Mouse (Mus musculus) stomach, postnatal 0 days (tissue): ENCODE measurements at regions not wholly inside any gene's neighbourhood (a gene's known extent, or its start where the extent isn't known, plus 50 kb on each side); places are given as distances from the start of the nearest gene placed in this dataset.

Source experiments
- CTCF ChIP-seq: IDR thresholded peaks from 2 replicates; pipeline ENCODE4 v1.5.1; 2016; ENCODE audit warnings: antibody characterized with exemption, low read depth, mild to moderate bottlenecking, moderate library complexity
- EP300 ChIP-seq: optimal IDR thresholded peaks from 2 replicates; pipeline ENCODE3; 2016; ENCODE audit warnings: antibody characterized with exemption

DNA sequence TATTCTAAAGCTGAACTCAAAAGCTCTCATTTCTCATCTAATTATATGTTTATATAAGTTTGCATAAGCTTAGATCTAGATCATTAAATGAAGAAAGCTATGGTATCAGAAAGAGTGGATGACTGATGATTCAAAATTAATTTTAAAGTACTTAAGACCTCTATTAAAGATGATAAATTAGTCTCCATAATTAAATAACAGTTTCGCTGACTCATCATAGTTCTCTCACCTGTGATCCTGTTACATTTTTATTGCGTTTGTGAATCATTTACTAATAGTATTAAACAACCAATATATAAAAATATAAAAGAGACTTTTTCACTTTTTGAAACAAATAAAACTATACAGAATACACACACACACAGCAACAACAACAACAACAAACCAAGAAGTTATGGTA lies 290.8 kb upstream of the Gm11146 start:
- TF ChIP-seq CTCF = no peak
- no peak for TF ChIP-seq EP300
